ENCODE assay signal across 15 mouse cellular contexts in genomic region chr8:106305301-106305700, GRCm38 (mm10).
"Had no signal": no experiment of that assay in that cellular context is flagged by ENCODE, and none has a peak within 500 bp of the region (broad histone marks: within the 10 kb centered on the region; RNA-seq: fewer than 3 reads in every experiment).

No protein-coding gene starts in this region.

- H3K9ac ChIP-seq: neural tube, embryonic 12.5 days; neural tube, embryonic 13.5 days; neural tube, embryonic 15.5 days had no signal

- H3K4me3 ChIP-seq: neural tube, embryonic 12.5 days; neural tube, embryonic 13.5 days; neural tube, embryonic 15.5 days had no signal

- H3K27ac ChIP-seq: neural tube, embryonic 12.5 days; neural tube, embryonic 13.5 days; neural tube, embryonic 15.5 days had no signal

- H3K4me2 ChIP-seq: neural tube, embryonic 12.5 days; neural tube, embryonic 13.5 days; neural tube, embryonic 15.5 days had no signal

- H3K9me3 ChIP-seq: neural tube, embryonic 12.5 days; neural tube, embryonic 13.5 days; neural tube, embryonic 15.5 days had no signal

- H3K36me3 ChIP-seq: neural tube, embryonic 12.5 days; neural tube, embryonic 13.5 days; neural tube, embryonic 15.5 days had no signal

- H3K27me3 ChIP-seq: neural tube, embryonic 12.5 days; neural tube, embryonic 13.5 days; neural tube, embryonic 15.5 days had no signal

- DNase-seq: retina, postnatal 1 day; right cerebral cortex, adult 18-20 months; right cerebral cortex, postnatal 14 days; right cerebral cortex, postnatal 25 days; right cerebral cortex, postnatal 4 days; spleen, adult 18-20 months; thymus, adult 18-20 months; thymus, adult 2 months; thymus, postnatal 14 days; thymus, postnatal 25 days; thymus, postnatal 36 days; thymus, postnatal 4 days had no signal
